Mouse (Mus musculus): Measurements from ENCODE around the gene Cys1. TPM values are rescaled to one million over a fixed set of nuclear protein-coding genes. Genes with fewer than 3 reads are reported as not detected.

The Cys1 gene
- 1.7 and 2.3 TPM in 2 replicates for polyA plus RNA-seq (2015; fragmentation: Nextera tagmentation; extraction: Ambion mirVana)

DNA sequence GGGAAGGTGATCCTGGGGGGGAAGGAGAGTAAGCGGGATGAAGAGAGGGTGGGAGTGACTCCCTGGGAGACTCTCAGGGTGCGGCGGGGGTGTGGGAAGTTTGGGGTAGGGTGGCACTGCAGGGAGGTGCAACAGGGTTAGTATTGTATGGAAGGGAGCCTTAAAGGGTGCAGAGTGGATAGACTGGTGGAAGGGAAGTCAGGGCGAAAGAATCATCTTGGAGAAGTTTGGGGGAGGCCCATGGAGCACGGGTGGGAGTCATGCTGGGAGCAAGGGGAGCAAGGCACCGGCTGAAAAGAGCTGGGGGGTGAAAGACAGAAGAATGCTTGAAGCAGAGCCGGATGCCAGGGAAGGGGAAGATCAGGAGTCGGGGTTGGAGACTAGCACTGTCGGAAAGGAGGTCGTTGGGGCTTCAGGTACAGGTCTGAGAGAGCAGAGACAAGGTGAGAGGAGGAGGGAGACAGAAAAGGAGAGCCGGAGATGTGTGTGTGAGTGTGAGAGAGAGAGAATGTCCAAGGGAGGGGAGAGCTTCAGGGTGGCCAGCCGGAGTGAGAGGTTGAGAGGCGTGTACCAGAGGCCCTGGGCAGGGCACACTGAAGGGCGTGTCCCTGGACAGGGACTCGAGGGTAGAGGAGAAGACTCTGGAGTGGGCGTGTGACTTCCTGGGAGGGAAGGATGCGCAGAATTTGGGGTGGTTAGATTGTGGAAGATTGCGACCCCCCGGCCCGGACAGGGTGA lies at the start of gene Cys1:
Cys1 (minus strand) TSS at position 528 of the 738 bp plus-strand sequence.
- 0 out of 2 replicates have a peak, but pooled peaks cover 5% of the 10 kb centered on the region for H3K27me3 ChIP-seq (replicated peaks; ENCODE audit: insufficient read depth, low read length)
- ATAC-seq = peak; percentile 30; the same call in 1 of the 2 replicates
- H3K27ac ChIP-seq (ENCODE audit: low read length) = no peak within 1 kb of the TSS

DNA sequence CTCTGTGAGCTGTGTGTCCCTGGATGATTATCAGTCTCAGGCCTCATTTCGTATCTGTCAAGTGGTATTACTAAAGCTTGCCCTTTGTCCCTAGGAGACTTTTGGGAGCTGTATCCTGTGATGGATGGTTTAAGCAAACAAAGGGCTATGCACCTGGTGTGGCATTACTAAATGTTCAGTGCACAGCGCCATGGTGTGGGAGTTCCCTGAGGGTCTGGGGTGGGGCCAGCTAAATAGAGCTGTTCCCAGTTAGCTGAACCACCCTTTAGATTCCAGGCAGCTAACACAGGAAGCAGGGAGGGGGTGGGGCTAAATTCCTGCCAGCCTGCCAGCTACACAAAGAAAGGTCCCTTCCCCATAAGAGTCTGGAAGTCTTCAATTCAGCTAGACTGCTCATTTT lies 42.8 kb upstream of the Cys1 start:
- no peaks in the 10 kb centered on the region for H3K36me3 ChIP-seq (ENCODE audit: insufficient read depth, low read length)
- ATAC-seq = peak; percentile 92
- no peak overlapping the region for H3K9ac ChIP-seq (replicated peaks; ENCODE audit: low read depth)
- 15% methylated on average over 2 of the region's 2 CpGs for WGBS
- TF ChIP-seq CTCF (IDR thresholded peaks at IDR 0.05) (0 out of 2 replicates have a peak, but pooled peaks have one; percentile 14), EP300 (IDR thresholded peaks at IDR 0.05) (no peak)
- peak; percentile 70 for DNase-seq (ENCODE audit: low spot score)
- H3K27me3 ChIP-seq (replicated peaks; ENCODE audit: insufficient read depth, low read length) = no peaks in the 10 kb centered on the region
- no peaks in the 10 kb centered on the region for H3K9me3 ChIP-seq (ENCODE audit: low read length)
- H3K4me2 ChIP-seq (replicated peaks; ENCODE audit: low read depth, low read length) = no peak overlapping the region
- 0 out of 2 replicates have a peak overlapping the region, but pooled peaks have one; percentile 34 for H3K27ac ChIP-seq (ENCODE audit: low read length)
- no peak overlapping the region for H3K4me3 ChIP-seq (ENCODE audit: low read depth, low read length)
- peaks cover 6% of the 10 kb centered on the region; the same call in 1 of the 2 replicates for H3K4me1 ChIP-seq (ENCODE audit: insufficient read depth, low read depth, low read length)

More for the DNA sequence above, at the start of gene Cys1:
- TF ChIP-seq CTCF (IDR thresholded peaks at IDR 0.05) (no peak), EP300 (IDR thresholded peaks at IDR 0.05) (no peak)
- H3K36me3 ChIP-seq (ENCODE audit: insufficient read depth, low read length) = no peaks in the 10 kb centered on the region
- H3K4me1 ChIP-seq (ENCODE audit: insufficient read depth, low read depth, low read length) = peaks cover 6% of the 10 kb centered on the region; the same call in 1 of the 2 replicates
- peak within 1 kb of the TSS; percentile 41 for H3K4me3 ChIP-seq (ENCODE audit: low read depth, low read length)
- peak within 1 kb of the TSS; percentile 23; the same call in 1 of the 2 replicates for H3K9ac ChIP-seq (replicated peaks; ENCODE audit: low read depth)
- 3% methylated on average over 20 of the region's 20 CpGs for WGBS
- peak within 1 kb of the TSS; percentile 84 for H3K4me2 ChIP-seq (replicated peaks; ENCODE audit: low read depth, low read length)
- no peaks in the 10 kb centered on the region for H3K9me3 ChIP-seq (ENCODE audit: low read length)
- peak; percentile 33 for DNase-seq (ENCODE audit: low spot score)

DNA sequence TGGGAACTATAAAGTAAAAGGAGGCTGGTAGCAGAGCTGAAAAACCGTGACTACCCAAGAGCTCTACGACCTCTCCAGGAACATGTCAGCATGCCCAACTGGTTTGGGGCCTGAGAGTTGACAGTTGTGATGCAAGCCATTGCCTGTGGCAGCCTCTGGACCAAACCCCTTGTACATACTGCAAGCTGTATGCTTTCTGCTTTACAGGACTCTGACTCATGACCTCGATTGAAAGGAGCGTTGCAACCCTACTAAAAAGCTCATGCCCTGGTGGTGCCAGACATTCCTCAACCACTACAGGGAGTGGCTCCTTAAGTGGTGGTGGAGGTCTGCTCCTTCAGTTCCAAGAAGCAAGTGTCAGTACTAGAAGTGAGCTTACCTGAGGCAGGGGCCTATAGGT lies 42.2 kb upstream of the Cys1 start:
- H3K27ac ChIP-seq (ENCODE audit: low read length) = peak overlapping the region; percentile 34; the same call in 1 of the 2 replicates
- DNase-seq (ENCODE audit: low spot score) = peak; percentile 68
- H3K27me3 ChIP-seq (replicated peaks; ENCODE audit: insufficient read depth, low read length) = no peaks in the 10 kb centered on the region
- WGBS = 39% methylated on average over 4 of the region's 4 CpGs
- TF ChIP-seq EP300 (IDR thresholded peaks at IDR 0.05) = no peak
- no peak for TF ChIP-seq CTCF (IDR thresholded peaks at IDR 0.05)
- H3K9me3 ChIP-seq (ENCODE audit: low read length) = no peaks in the 10 kb centered on the region
- no peak overlapping the region for H3K4me3 ChIP-seq (ENCODE audit: low read depth, low read length)
- H3K36me3 ChIP-seq (ENCODE audit: insufficient read depth, low read length) = no peaks in the 10 kb centered on the region
- peak; percentile 84 for ATAC-seq
- no peak overlapping the region for H3K9ac ChIP-seq (replicated peaks; ENCODE audit: low read depth)
- H3K4me2 ChIP-seq (replicated peaks; ENCODE audit: low read depth, low read length) = no peak overlapping the region
- peaks cover 6% of the 10 kb centered on the region; the same call in 1 of the 2 replicates for H3K4me1 ChIP-seq (ENCODE audit: insufficient read depth, low read depth, low read length)

DNA sequence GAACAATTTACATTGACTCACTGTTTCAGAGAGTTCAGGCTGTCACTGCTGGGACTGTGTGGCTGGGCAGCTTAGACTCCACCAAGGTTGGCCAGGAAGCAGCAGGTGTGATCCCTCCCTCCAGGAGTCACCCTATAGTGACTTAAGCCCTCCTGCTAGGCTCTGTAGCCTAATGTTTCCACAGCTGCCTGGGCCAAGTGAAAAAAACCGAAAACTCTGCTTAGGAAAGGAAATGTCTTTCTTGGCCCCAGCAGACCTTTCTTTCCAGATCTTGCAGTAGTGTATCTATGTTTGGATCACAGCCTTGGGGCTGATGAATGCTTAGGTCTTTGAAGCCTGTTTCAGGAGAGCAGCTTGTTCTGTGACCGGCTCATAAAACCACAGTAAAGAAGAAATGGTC lies 41.8 kb upstream of the Cys1 start:
- Histone ChIP-seq H3K9ac (replicated peaks; ENCODE audit: low read depth) (no peak overlapping the region), H3K9me3 (ENCODE audit: low read length) (no peaks in the 10 kb centered on the region), H3K4me2 (replicated peaks; ENCODE audit: low read depth, low read length) (no peak overlapping the region), H3K27ac (ENCODE audit: low read length) (no peak overlapping the region), H3K4me1 (ENCODE audit: insufficient read depth, low read depth, low read length) (peaks cover 6% of the 10 kb centered on the region; the same call in 1 of the 2 replicates), H3K4me3 (ENCODE audit: low read depth, low read length) (no peak overlapping the region), H3K36me3 (ENCODE audit: insufficient read depth, low read length) (no peaks in the 10 kb centered on the region), H3K27me3 (replicated peaks; ENCODE audit: insufficient read depth, low read length) (no peaks in the 10 kb centered on the region)
- TF ChIP-seq EP300 (IDR thresholded peaks at IDR 0.05) (no peak), CTCF (IDR thresholded peaks at IDR 0.05) (no peak)
- DNase-seq (ENCODE audit: low spot score) = no peak
- WGBS = 30% methylated on average over 2 of the region's 2 CpGs
- no peak for ATAC-seq

DNA sequence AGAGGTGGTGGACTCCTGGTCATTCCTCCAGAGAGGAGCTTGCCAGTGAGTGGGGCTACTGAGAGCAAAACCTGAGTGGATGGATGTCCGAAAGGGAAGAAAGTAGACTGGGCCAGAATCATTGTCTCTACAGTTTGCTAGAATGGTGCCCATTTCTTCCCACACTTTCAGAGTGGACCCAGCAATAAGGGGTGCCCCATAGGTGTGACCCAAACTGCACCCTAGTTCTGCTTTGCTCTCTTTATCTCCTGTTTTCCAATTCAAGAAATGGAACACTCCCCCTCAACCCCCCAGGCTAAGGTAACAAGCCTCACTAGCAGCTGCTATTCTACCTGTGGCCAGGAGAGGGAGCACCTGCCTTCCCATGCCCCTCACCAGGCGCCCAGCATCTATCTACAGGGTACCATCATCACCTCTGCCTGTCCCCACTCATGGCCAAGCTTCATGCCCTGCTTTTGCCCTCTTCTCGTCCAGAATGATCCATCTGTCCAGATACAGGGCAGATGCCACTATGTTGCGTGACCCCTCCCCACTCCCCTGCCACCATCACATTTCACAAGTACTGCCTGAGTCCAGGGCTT lies 35.2 kb upstream of the Cys1 start:
- ATAC-seq (no peak; the same call in 1 of the 2 replicates), DNase-seq (ENCODE audit: low spot score) (peak; percentile 50)
- Histone ChIP-seq H3K4me1 (ENCODE audit: insufficient read depth, low read depth, low read length) (no peaks in the 10 kb centered on the region), H3K27ac (ENCODE audit: low read length) (no peak overlapping the region), H3K36me3 (ENCODE audit: insufficient read depth, low read length) (no peaks in the 10 kb centered on the region), H3K9ac (replicated peaks; ENCODE audit: low read depth) (no peak overlapping the region), H3K4me2 (replicated peaks; ENCODE audit: low read depth, low read length) (no peak overlapping the region), H3K4me3 (ENCODE audit: low read depth, low read length) (no peak overlapping the region), H3K9me3 (ENCODE audit: low read length) (no peaks in the 10 kb centered on the region), H3K27me3 (replicated peaks; ENCODE audit: insufficient read depth, low read length) (no peaks in the 10 kb centered on the region)
- TF ChIP-seq EP300 (IDR thresholded peaks at IDR 0.05) (no peak), CTCF (IDR thresholded peaks at IDR 0.05) (peak; percentile 94)
- WGBS = 54% methylated on average over 4 of the region's 4 CpGs

DNA sequence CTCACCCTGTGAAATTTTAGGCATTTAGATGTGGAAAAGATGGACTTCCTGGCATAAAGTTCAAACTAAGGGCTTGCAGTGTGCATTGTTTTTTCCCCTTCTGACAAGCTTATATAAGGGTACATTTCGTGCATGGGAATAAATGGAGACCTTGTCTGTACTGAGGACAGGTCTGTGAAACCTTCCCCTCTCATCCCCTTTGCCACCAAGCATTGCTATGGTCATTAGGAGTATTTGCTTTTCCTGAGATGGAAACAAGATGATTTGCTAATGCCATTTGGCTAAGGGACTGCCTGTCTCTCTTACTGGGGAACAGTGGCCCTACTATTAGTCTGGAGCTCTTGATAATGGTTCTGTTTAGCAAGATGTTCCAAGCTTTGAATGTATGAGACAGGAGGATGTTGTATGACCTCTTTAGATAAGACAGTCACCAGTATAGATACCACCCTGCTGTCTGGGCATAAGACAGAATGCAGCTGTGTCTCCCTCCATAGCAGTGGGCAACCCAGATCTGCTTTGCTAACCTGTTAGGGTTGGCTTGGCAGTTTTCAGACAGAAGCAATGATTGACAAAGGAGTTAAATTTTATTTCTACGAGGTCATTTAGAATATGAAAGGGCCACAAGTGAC lies 33.8 kb upstream of the Cys1 start:
- H3K36me3 ChIP-seq (ENCODE audit: insufficient read depth, low read length) = no peaks in the 10 kb centered on the region

More for the DNA sequence above, 33.8 kb upstream of the Cys1 start:
- no peak overlapping the region for H3K9ac ChIP-seq (replicated peaks; ENCODE audit: low read depth)
- no peaks in the 10 kb centered on the region for H3K4me1 ChIP-seq (ENCODE audit: insufficient read depth, low read depth, low read length)
- H3K9me3 ChIP-seq (ENCODE audit: low read length) = no peaks in the 10 kb centered on the region
- no peak overlapping the region for H3K27ac ChIP-seq (ENCODE audit: low read length)
- no peaks in the 10 kb centered on the region for H3K27me3 ChIP-seq (replicated peaks; ENCODE audit: insufficient read depth, low read length)
- 72% methylated on average over 2 of the region's 2 CpGs for WGBS
- no peak overlapping the region for H3K4me3 ChIP-seq (ENCODE audit: low read depth, low read length)
- H3K4me2 ChIP-seq (replicated peaks; ENCODE audit: low read depth, low read length) = no peak overlapping the region
- TF ChIP-seq CTCF (IDR thresholded peaks at IDR 0.05) = no peak
- TF ChIP-seq EP300 (IDR thresholded peaks at IDR 0.05) = no peak
- ATAC-seq (no peak), DNase-seq (ENCODE audit: low spot score) (no peak)

Measured in lung, postnatal 0 days (tissue).